10 mouse cellular contexts compared by ENCODE assay signal in genomic region chr17:45889451-45889850, GRCm38 (mm10).
DNase-seq lines count a peak whose midpoint lies in the region; ATAC-seq and TF ChIP-seq lines count a peak whose summit lies in the region.
"Had no signal": no experiment of that assay in that cellular context is flagged by ENCODE, and none has a peak within 500 bp of the region (broad histone marks: within the 10 kb centered on the region; RNA-seq: fewer than 3 reads in every experiment).

No protein-coding gene starts in this region.

- no peaks in the 10 kb centered on the region for H3K36me3 ChIP-seq in hindbrain, embryonic 16.5 days (ENCODE audit: control insufficient read depth, insufficient read depth, low read length)
- no peaks in the 10 kb centered on the region for H3K36me3 ChIP-seq in hindbrain, embryonic 10.5 days
- no peaks in the 10 kb centered on the region for H3K36me3 ChIP-seq in embryonic facial prominence, embryonic 12.5 days
- no peaks in the 10 kb centered on the region for H3K36me3 ChIP-seq in lung, embryonic 14.5 days (ENCODE audit: insufficient read depth)
- no peaks in the 10 kb centered on the region for H3K36me3 ChIP-seq in midbrain, embryonic 14.5 days (ENCODE audit: control insufficient read depth, insufficient read depth, low read length)
- H3K36me3 ChIP-seq: forebrain, embryonic 12.5 days had no signal

- WGBS in hindbrain, embryonic 16.5 days: 50% methylated on average over 8 of the region's 8 CpGs
- 66% methylated on average over 8 of the region's 8 CpGs for WGBS in hindbrain, embryonic 10.5 days
- 51% methylated on average over 8 of the region's 8 CpGs for WGBS in embryonic facial prominence, embryonic 12.5 days
- 39% methylated on average over 8 of the region's 8 CpGs for WGBS in lung, embryonic 14.5 days
- 63% methylated on average over 8 of the region's 8 CpGs for WGBS in midbrain, embryonic 14.5 days

- no peak for DNase-seq in hindbrain, embryonic 10.5 days (ENCODE audit: low spot score)
- peak; percentile 80 for DNase-seq in adrenal gland, postnatal 14 days
- peak; percentile 47 for DNase-seq in lung, embryonic 14.5 days
- no peak for DNase-seq in midbrain, embryonic 14.5 days
- DNase-seq in layer of hippocampus, adult 9-11 months: no peak
- DNase-seq: liver had no signal

- no peaks in the 10 kb centered on the region for H3K9me3 ChIP-seq in hindbrain, embryonic 16.5 days (ENCODE audit: control insufficient read depth, low read length)
- H3K9me3 ChIP-seq in hindbrain, embryonic 10.5 days: no peaks in the 10 kb centered on the region
- no peaks in the 10 kb centered on the region for H3K9me3 ChIP-seq in embryonic facial prominence, embryonic 12.5 days
- no peaks in the 10 kb centered on the region for H3K9me3 ChIP-seq in lung, embryonic 14.5 days (ENCODE audit: low read depth, low read length)
- H3K9me3 ChIP-seq in midbrain, embryonic 14.5 days (ENCODE audit: control insufficient read depth, low read length): no peaks in the 10 kb centered on the region
- H3K9me3 ChIP-seq: forebrain, embryonic 12.5 days had no signal

- peaks cover 9% of the 10 kb centered on the region for H3K4me1 ChIP-seq in hindbrain, embryonic 16.5 days (ENCODE audit: control insufficient read depth, insufficient read depth, low read depth, low read length)
- peaks cover 36% of the 10 kb centered on the region for H3K4me1 ChIP-seq in hindbrain, embryonic 10.5 days (replicated peaks)
- peaks cover 39% of the 10 kb centered on the region for H3K4me1 ChIP-seq in embryonic facial prominence, embryonic 12.5 days
- peaks cover 26% of the 10 kb centered on the region for H3K4me1 ChIP-seq in lung, embryonic 14.5 days (ENCODE audit: insufficient read depth)
- H3K4me1 ChIP-seq in midbrain, embryonic 14.5 days (ENCODE audit: control insufficient read depth, insufficient read depth, low read length): 0 out of 2 replicates have a peak, but pooled peaks cover 5% of the 10 kb centered on the region

- no peak overlapping the region for H3K4me2 ChIP-seq in hindbrain, embryonic 16.5 days (ENCODE audit: low read length)
- no peak overlapping the region for H3K4me2 ChIP-seq in embryonic facial prominence, embryonic 12.5 days (replicated peaks)
- H3K4me2 ChIP-seq in lung, embryonic 14.5 days: no peak overlapping the region
- no peak overlapping the region for H3K4me2 ChIP-seq in midbrain, embryonic 14.5 days (ENCODE audit: low read length)
- H3K4me2 ChIP-seq: forebrain, embryonic 12.5 days had no signal

- no peak for TF ChIP-seq CTCF in lung, embryonic 14.5 days (IDR thresholded peaks at IDR 0.05; ENCODE audit: low read depth)

- H3K4me3 ChIP-seq in hindbrain, embryonic 16.5 days (ENCODE audit: low read length): no peak overlapping the region
- no peak overlapping the region for H3K4me3 ChIP-seq in hindbrain, embryonic 10.5 days
- no peak overlapping the region for H3K4me3 ChIP-seq in embryonic facial prominence, embryonic 12.5 days
- no peak overlapping the region for H3K4me3 ChIP-seq in lung, embryonic 14.5 days (ENCODE audit: low read depth, low read length)
- H3K4me3 ChIP-seq in midbrain, embryonic 14.5 days (replicated peaks; ENCODE audit: low read depth, low read length): no peak overlapping the region
- H3K4me3 ChIP-seq: forebrain, embryonic 12.5 days had no signal

- ATAC-seq in hindbrain, embryonic 16.5 days: peak; percentile 48; the same call in 1 of the 2 replicates
- no peak for ATAC-seq in embryonic facial prominence, embryonic 12.5 days (ENCODE audit: insufficient number of reproducible peaks, insufficient read depth, low FRiP score, low TSS enrichment)
- no peak for ATAC-seq in lung, embryonic 14.5 days (ENCODE audit: insufficient read depth)
- ATAC-seq in midbrain, embryonic 14.5 days (ENCODE audit: low FRiP score, low TSS enrichment): no peak
- no peak for ATAC-seq in CD4-positive, CD25-positive, alpha-beta regulatory T cell, adult 4 months

- H3K27ac ChIP-seq in hindbrain, embryonic 16.5 days (ENCODE audit: low read depth, low read length): no peak overlapping the region
- H3K27ac ChIP-seq in hindbrain, embryonic 10.5 days: no peak overlapping the region
- peak overlapping the region; percentile 71 for H3K27ac ChIP-seq in embryonic facial prominence, embryonic 12.5 days
- H3K27ac ChIP-seq in lung, embryonic 14.5 days (ENCODE audit: low read depth): no peak overlapping the region
- no peak overlapping the region for H3K27ac ChIP-seq in midbrain, embryonic 14.5 days (replicated peaks; ENCODE audit: low read depth, low read length)
- H3K27ac ChIP-seq: forebrain, embryonic 12.5 days had no signal

- no peak overlapping the region for H3K9ac ChIP-seq in hindbrain, embryonic 16.5 days (ENCODE audit: low read depth, low read length)
- no peak overlapping the region for H3K9ac ChIP-seq in embryonic facial prominence, embryonic 12.5 days
- 0 out of 2 replicates have a peak overlapping the region, but pooled peaks have one; percentile 9 for H3K9ac ChIP-seq in lung, embryonic 14.5 days
- no peak overlapping the region for H3K9ac ChIP-seq in midbrain, embryonic 14.5 days (replicated peaks; ENCODE audit: low read length)
- H3K9ac ChIP-seq: forebrain, embryonic 12.5 days had no signal

- H3K27me3 ChIP-seq in hindbrain, embryonic 16.5 days (replicated peaks; ENCODE audit: control insufficient read depth, insufficient read depth, low read length): no peaks in the 10 kb centered on the region; the same call in 1 of the 2 replicates
- H3K27me3 ChIP-seq in hindbrain, embryonic 10.5 days (ENCODE audit: insufficient read depth, poor library complexity, severe bottlenecking): peaks cover 37% of the 10 kb centered on the region
- no peaks in the 10 kb centered on the region for H3K27me3 ChIP-seq in embryonic facial prominence, embryonic 12.5 days
- H3K27me3 ChIP-seq in lung, embryonic 14.5 days (ENCODE audit: insufficient read depth, low read length): no peaks in the 10 kb centered on the region
- H3K27me3 ChIP-seq in midbrain, embryonic 14.5 days (ENCODE audit: control insufficient read depth, insufficient read depth, low read length): no peaks in the 10 kb centered on the region

Comparison
In these comparisons a context has a peak if more than half of its experiments do, and no peak if none do; other contexts are left out.
1. DNase-seq: peak in adrenal gland, postnatal 14 days (single experiment) and lung, embryonic 14.5 days (single experiment); none in hindbrain, embryonic 10.5 days (single experiment), midbrain, embryonic 14.5 days (single experiment) and layer of hippocampus, adult 9-11 months (single experiment).